Mouse (Mus musculus): Measurements from ENCODE around the gene Hmces. TPM values are rescaled to one million over a fixed set of nuclear protein-coding genes. Genes with fewer than 3 reads are reported as not detected.

Hmces gene
- polyA plus RNA-seq, 1 experiment from 2014 or later, result 40.5 TPM

- ATAC-seq (ENCODE audit: low FRiP score, low TSS enrichment) (peak; percentile 83), DNase-seq (peak; percentile 94)
- Histone ChIP-seq H3K36me3 (ENCODE audit: control insufficient read depth, insufficient read depth, low read length) (peaks cover 26% of the 10 kb centered on the region), H3K27ac (replicated peaks; ENCODE audit: low read depth, low read length) (peak within 1 kb of the TSS; percentile 92), H3K27me3 (ENCODE audit: control insufficient read depth, insufficient read depth, low read length) (no peaks in the 10 kb centered on the region), H3K4me1 (ENCODE audit: control insufficient read depth, insufficient read depth, low read length) (peaks cover 15% of the 10 kb centered on the region), H3K9ac (replicated peaks; ENCODE audit: low read length) (peak within 1 kb of the TSS; percentile 91), H3K4me3 (replicated peaks; ENCODE audit: low read depth, low read length) (peak within 1 kb of the TSS; percentile 97), H3K4me2 (ENCODE audit: low read length) (peak within 1 kb of the TSS; percentile 81), H3K9me3 (ENCODE audit: control insufficient read depth, low read length) (no peaks in the 10 kb centered on the region)
- WGBS, result under 1% methylated on average over 51 of the region's 55 CpGs
These were observed 68.0 kb downstream of the Hmces start, which contains the start of gene H1fx for GRCm38 (mm10) chr6:87981547-87982256. Gene H1fx, minus strand, starts transcription at chr6:87981637.

- H3K4me3 ChIP-seq (replicated peaks; ENCODE audit: low read depth, low read length), result peak overlapping the region; percentile 97
- ATAC-seq (ENCODE audit: low FRiP score, low TSS enrichment) (no peak), DNase-seq (no peak)
- H3K9ac ChIP-seq (replicated peaks; ENCODE audit: low read length), result peak overlapping the region; percentile 91
- WGBS, result 70% methylated on average over 9 of the region's 9 CpGs
- H3K4me1 ChIP-seq (ENCODE audit: control insufficient read depth, insufficient read depth, low read length), result peaks cover 15% of the 10 kb centered on the region
- no peaks in the 10 kb centered on the region for H3K9me3 ChIP-seq (ENCODE audit: control insufficient read depth, low read length)
- peak overlapping the region; percentile 92; the same call in 1 of the 2 replicates for H3K27ac ChIP-seq (replicated peaks; ENCODE audit: low read depth, low read length)
- peaks cover 33% of the 10 kb centered on the region for H3K36me3 ChIP-seq (ENCODE audit: control insufficient read depth, insufficient read depth, low read length)
- peak overlapping the region; percentile 81 for H3K4me2 ChIP-seq (ENCODE audit: low read length)
- no peaks in the 10 kb centered on the region for H3K27me3 ChIP-seq (ENCODE audit: control insufficient read depth, insufficient read depth, low read length)
These were observed 68.8 kb downstream of the Hmces start for GRCm38 (mm10) chr6:87982506-87982905.

Small RNA genes within 50 kb of the gene (microRNA-seq; reads per million reads assigned to microRNA genes)
- 0.44 reads per million for gene Gm47286

Other genes with a start within 250 kb of the Hmces start
- gene Aplf, start 241.7 kb upstream of the Hmces start, polyA plus RNA-seq (2014; fragmentation: Nextera tagmentation; extraction: Ambion mirVana), result 6.0 and 8.4 TPM in 2 replicates
- gene Efcc1, start 183.1 kb upstream of the Hmces start, polyA plus RNA-seq (2014; fragmentation: Nextera tagmentation; extraction: Ambion mirVana), result 4.1 and 5.0 TPM in 2 replicates
- gene Gp9, start 135.9 kb upstream of the Hmces start, polyA plus RNA-seq (2014; fragmentation: Nextera tagmentation; extraction: Ambion mirVana), result 0.59 and 0.66 TPM in 2 replicates
- gene Rab43, start 101.8 kb upstream of the Hmces start, polyA plus RNA-seq (2014; fragmentation: Nextera tagmentation; extraction: Ambion mirVana), result 9.2 and 9.8 TPM in 2 replicates
- 2.0 and 4.6 TPM in 2 replicates for gene Gm45140, start 78.1 kb upstream of the Hmces start, polyA plus RNA-seq (2014; fragmentation: Nextera tagmentation; extraction: Ambion mirVana)
- 21.9 and 23.9 TPM in 2 replicates for gene Isy1, start 75.1 kb upstream of the Hmces start, polyA plus RNA-seq (2014; fragmentation: Nextera tagmentation; extraction: Ambion mirVana)
- 553 and 588 TPM in 2 replicates for gene Cnbp, start 62.8 kb upstream of the Hmces start, polyA plus RNA-seq (2014; fragmentation: Nextera tagmentation; extraction: Ambion mirVana)
- 161 and 185 TPM in 2 replicates for gene Copg1, start 26.1 kb upstream of the Hmces start, polyA plus RNA-seq (2014; fragmentation: Nextera tagmentation; extraction: Ambion mirVana)
- 27.6 and 30.7 TPM in 2 replicates for gene H1fx, start 67.7 kb downstream of the Hmces start, polyA plus RNA-seq (2014; fragmentation: Nextera tagmentation; extraction: Ambion mirVana)
- 328 and 378 TPM in 2 replicates for gene Rab7, start 131.3 kb downstream of the Hmces start, polyA plus RNA-seq (2014; fragmentation: Nextera tagmentation; extraction: Ambion mirVana)
- gene Rpn1, start 170.5 kb downstream of the Hmces start, polyA plus RNA-seq (2014; fragmentation: Nextera tagmentation; extraction: Ambion mirVana), result 251 and 290 TPM in 2 replicates

Measured in midbrain, embryonic 14.5 days (tissue).